Mouse (Mus musculus) limb, embryonic 12.5 days (tissue): ENCODE data around the gene Nos3. TPM values are rescaled to one million over a fixed set of nuclear protein-coding genes. Genes with fewer than 3 reads are reported as not detected.
"Not testable (repeated sequence)": the region's sequence is repeated elsewhere in the genome, so short reads cannot be mapped to it uniquely, and the experiment has no call there.

ENCODE experiments used
- ATAC-seq: fragments of 200-750 bp; cut with Nextera tagmentation; 2 replicates; pipeline ENCODE4 v1.8.0; 2017; ENCODE audit warnings: low read depth, moderate TSS enrichment; ENCODE audit not compliant: insufficient number of reproducible peaks, insufficient read depth, low FRiP score, low TSS enrichment
- H3K27ac ChIP-seq: fragments of 300-500 bp; sonication (generic); 2 replicates; pipeline ENCODE4 v1.5.1; 2016; ENCODE audit warnings: mild to moderate bottlenecking, moderate library complexity
- H3K27me3 ChIP-seq: fragments of 300-500 bp; sonication (generic); 2 replicates; pipeline ENCODE4 v1.6.1; 2016; ENCODE audit warnings: mild to moderate bottlenecking, moderate library complexity
- H3K36me3 ChIP-seq: fragments of 300-500 bp; sonication (generic); 2 replicates; pipeline ENCODE4 v1.6.1; 2016; ENCODE audit warnings: mild to moderate bottlenecking, moderate library complexity
- H3K4me1 ChIP-seq: fragments of 300-500 bp; sonication (generic); replicated peaks from 2 replicates; pipeline ENCODE4 v1.6.1; 2016
- H3K4me2 ChIP-seq: fragments of 300-500 bp; sonication (generic); 2 replicates; pipeline ENCODE4 v1.6.1; 2016; ENCODE audit warnings: mild to moderate bottlenecking, moderate library complexity
- H3K4me3 ChIP-seq: fragments of 300-500 bp; sonication (generic); replicated peaks from 2 replicates; pipeline ENCODE4 v1.5.1; 2016; ENCODE audit warnings: mild to moderate bottlenecking
- H3K9ac ChIP-seq: fragments of 300-500 bp; sonication (generic); replicated peaks from 2 replicates; pipeline ENCODE4 v1.6.1; 2016; ENCODE audit warnings: mild to moderate bottlenecking, moderate library complexity
- H3K9me3 ChIP-seq: fragments of 300-500 bp; sonication (generic); 2 replicates; pipeline ENCODE4 v1.6.1; 2016; ENCODE audit warnings: mild to moderate bottlenecking, moderate library complexity
- WGBS: fragments of 180-500 bp; shearing (Covaris S2); methylation state at CpG from one replicate; pipeline ENCODE4 v1.1.7; 2016; 5-methylcytosine and 5-hydroxymethylcytosine counted together
- polyA plus RNA-seq: library from polyadenylated mRNA; unstranded; fragments of >200 nt; fragmentation: Nextera tagmentation; extraction: Ambion mirVana; gene quantifications from 2 replicates; pipeline ENCODE4 v1.2.1, GENCODE M21; 2016

The Nos3 gene
- polyA plus RNA-seq, 1 experiment from 2014 or later, result 5.2 TPM

- Histone ChIP-seq H3K4me2 (peak overlapping the region; percentile 96), H3K27me3 (peaks cover 44% of the 10 kb centered on the region), H3K36me3 (no peaks in the 10 kb centered on the region), H3K4me3 (peak overlapping the region; percentile 50), H3K9me3 (no peaks in the 10 kb centered on the region), H3K27ac (peak overlapping the region; percentile 29; the same call in 1 of the 2 replicates), H3K4me1 (peaks cover 26% of the 10 kb centered on the region), H3K9ac (peak overlapping the region; percentile 67)
- ATAC-seq, result no peak
- 24% methylated on average over 26 of the region's 26 CpGs for WGBS
Measured at GRCm38 (mm10) chr5:24388246-24388915, 23.8 kb downstream of the Nos3 start.

- 45% methylated on average over 7 of the region's 7 CpGs for WGBS
Measured at GRCm38 (mm10) chr5:24389011-24389657, 24.5 kb downstream of the Nos3 start.

GRCm38 (mm10) chr5:24389658-24390020 lies 25.0 kb downstream of the Nos3 start:
- no peak overlapping the region for H3K27ac ChIP-seq
- no peak for ATAC-seq
- H3K4me3 ChIP-seq, result no peak overlapping the region
- no peak overlapping the region for H3K9ac ChIP-seq
- H3K36me3 ChIP-seq, result no peaks in the 10 kb centered on the region
- no peaks in the 10 kb centered on the region for H3K9me3 ChIP-seq
- H3K4me1 ChIP-seq, result peaks cover 23% of the 10 kb centered on the region
- 62% methylated on average over 4 of the region's 4 CpGs for WGBS
- peaks cover 40% of the 10 kb centered on the region for H3K27me3 ChIP-seq
- no peak overlapping the region for H3K4me2 ChIP-seq

More at GRCm38 (mm10) chr5:24389011-24389657, 24.5 kb downstream of the Nos3 start:
- H3K4me3 ChIP-seq, result no peak overlapping the region
- H3K4me2 ChIP-seq, result peak overlapping the region; percentile 96; the same call in 1 of the 2 replicates
- peaks cover 23% of the 10 kb centered on the region for H3K4me1 ChIP-seq
- no peak for ATAC-seq
- H3K27ac ChIP-seq, result no peak overlapping the region
- peaks cover 44% of the 10 kb centered on the region for H3K27me3 ChIP-seq
- H3K9me3 ChIP-seq, result no peaks in the 10 kb centered on the region
- H3K9ac ChIP-seq, result no peak overlapping the region
- H3K36me3 ChIP-seq, result no peaks in the 10 kb centered on the region

- Histone ChIP-seq H3K9me3 (no peaks in the 10 kb centered on the region), H3K27me3 (peaks cover 18% of the 10 kb centered on the region), H3K27ac (no peak within 1 kb of the TSS), H3K36me3 (no peaks in the 10 kb centered on the region), H3K4me3 (no peak within 1 kb of the TSS), H3K9ac (no peak within 1 kb of the TSS), H3K4me2 (no peak within 1 kb of the TSS), H3K4me1 (peaks cover 23% of the 10 kb centered on the region)
- WGBS, result 81% methylated on average over 7 of the region's 7 CpGs
- ATAC-seq, result no peak
Measured at GRCm38 (mm10) chr5:24391864-24392263, 27.3 kb downstream of the Nos3 start, which contains the start of gene Atg9b. TSS of gene Atg9b (minus strand) at chr5:24392143.

DNA sequence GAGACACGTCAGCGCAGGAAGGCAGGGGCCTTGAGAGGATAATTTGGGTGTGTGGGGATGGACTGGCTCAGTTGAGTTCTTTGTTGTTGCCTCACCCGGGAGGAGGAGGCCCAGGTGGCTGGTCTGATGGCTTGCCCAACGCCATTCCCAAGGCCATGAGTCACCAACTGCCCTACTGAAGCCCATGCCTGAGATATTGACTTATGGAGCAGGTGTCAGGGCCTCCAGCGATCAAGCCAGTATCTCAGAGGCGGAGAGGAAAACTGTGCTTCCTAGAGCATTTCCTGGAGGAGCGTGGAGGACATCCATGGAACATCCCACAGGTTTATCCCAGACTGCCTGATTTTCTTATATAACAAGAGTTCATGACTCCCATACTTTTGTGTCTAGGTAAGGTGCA lies 28.1 kb downstream of the Nos3 start:
- 76% methylated on average over 7 of the region's 7 CpGs for WGBS
- peaks cover 10% of the 10 kb centered on the region for H3K27me3 ChIP-seq
- H3K36me3 ChIP-seq, result no peaks in the 10 kb centered on the region
- no peak overlapping the region for H3K9ac ChIP-seq
- no peak overlapping the region for H3K4me2 ChIP-seq
- H3K4me1 ChIP-seq, result peaks cover 15% of the 10 kb centered on the region
- ATAC-seq, result no peak
- H3K4me3 ChIP-seq, result no peak overlapping the region
- no peaks in the 10 kb centered on the region for H3K9me3 ChIP-seq
- H3K27ac ChIP-seq, result no peak overlapping the region

- WGBS, result 22% methylated on average over 7 of the region's 7 CpGs
- ATAC-seq, result no peak
- peak within 1 kb of the TSS; percentile 58 for H3K4me2 ChIP-seq
- no peaks in the 10 kb centered on the region for H3K9me3 ChIP-seq
- peaks cover 3% of the 10 kb centered on the region for H3K27me3 ChIP-seq
- no peaks in the 10 kb centered on the region for H3K36me3 ChIP-seq
- peak within 1 kb of the TSS; percentile 62; the same call in 1 of the 2 replicates for H3K27ac ChIP-seq
- peaks cover 9% of the 10 kb centered on the region for H3K4me1 ChIP-seq
- peak within 1 kb of the TSS; percentile 50 for H3K4me3 ChIP-seq
- peak within 1 kb of the TSS; percentile 35; the same call in 1 of the 2 replicates for H3K9ac ChIP-seq
Measured at GRCm38 (mm10) chr5:24393392-24393997, 28.9 kb downstream of the Nos3 start, which contains the start of gene Abcb8. TSS of gene Abcb8 (plus strand) at chr5:24393663.

DNA sequence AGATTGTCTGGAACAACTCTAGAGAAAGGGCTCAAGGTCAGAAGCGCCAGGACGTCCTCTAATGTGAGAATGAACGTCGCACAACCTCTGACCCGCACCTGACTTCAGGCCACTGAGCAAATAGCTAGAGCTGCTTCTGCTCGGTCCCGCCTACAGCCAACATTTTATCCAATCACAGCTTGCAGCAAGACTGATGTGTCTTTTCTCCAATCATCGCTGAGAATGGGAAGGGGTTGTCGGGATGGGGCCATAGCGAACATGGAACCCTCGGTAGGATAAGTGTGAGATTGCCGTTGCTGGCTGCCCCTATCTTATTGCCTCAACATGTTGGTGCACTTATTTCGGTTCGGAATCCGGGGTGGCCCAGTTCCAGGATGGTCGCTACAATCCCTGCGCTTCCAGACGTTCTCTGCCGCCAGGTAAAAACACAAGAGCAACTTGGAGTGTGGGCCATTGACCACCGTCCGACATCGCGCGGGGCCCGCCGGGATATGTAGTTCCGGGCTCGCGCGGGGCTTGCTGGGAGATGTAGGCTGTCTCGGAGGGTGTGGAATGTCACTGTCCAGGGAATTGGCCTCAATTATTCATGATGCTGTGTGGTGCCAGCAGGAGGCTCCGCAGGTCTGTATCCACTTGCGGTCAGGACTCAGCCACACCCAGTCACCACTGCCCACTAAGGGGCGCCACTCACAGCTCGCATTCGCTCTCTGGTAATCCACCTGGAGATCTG lies 29.7 kb downstream of the Nos3 start:
- peaks cover 6% of the 10 kb centered on the region for H3K4me1 ChIP-seq
- no peaks in the 10 kb centered on the region for H3K27me3 ChIP-seq
- 2% methylated on average over 36 of the region's 36 CpGs for WGBS
- H3K9me3 ChIP-seq, result no peaks in the 10 kb centered on the region
- peak overlapping the region; percentile 58 for H3K4me2 ChIP-seq
- peak overlapping the region; percentile 62; the same call in 1 of the 2 replicates for H3K27ac ChIP-seq
- H3K36me3 ChIP-seq, result no peaks in the 10 kb centered on the region
- H3K9ac ChIP-seq, result peak overlapping the region; percentile 35; the same call in 1 of the 2 replicates
- peak; percentile 97 for ATAC-seq
- peak overlapping the region; percentile 50 for H3K4me3 ChIP-seq

- peaks cover 10% of the 10 kb centered on the region; the same call in 1 of the 2 replicates for H3K36me3 ChIP-seq
- H3K27me3 ChIP-seq, H3K9me3 ChIP-seq, H3K27ac ChIP-seq, H3K4me1 ChIP-seq, H3K4me3 ChIP-seq, ATAC-seq, H3K4me2 ChIP-seq, H3K9ac ChIP-seq: not testable (repeated sequence)
- WGBS, result 88% methylated on average over 6 of the region's 6 CpGs
Measured at GRCm38 (mm10) chr5:24396254-24396653, 31.6 kb downstream of the Nos3 start.

DNA sequence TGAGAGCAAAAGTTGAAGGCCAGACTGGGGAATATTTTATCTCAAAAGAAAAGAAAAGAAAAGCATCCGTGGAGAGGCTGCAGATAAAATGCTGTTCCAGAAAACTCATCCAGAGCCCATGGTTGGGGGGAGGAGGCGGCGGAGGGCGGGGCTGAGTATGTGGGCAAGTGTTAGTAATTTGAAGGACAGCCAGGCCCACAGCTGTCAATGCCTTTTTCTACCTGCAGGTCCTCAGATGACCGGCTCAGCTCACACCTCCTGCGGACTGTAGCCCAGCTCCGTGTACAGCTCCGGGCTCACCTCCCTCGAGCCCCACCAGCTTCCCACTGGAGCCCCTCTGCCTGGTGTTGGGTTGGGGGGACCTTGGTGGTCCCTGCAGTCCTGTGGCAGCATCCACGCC lies 35.1 kb downstream of the Nos3 start:
- WGBS, result 76% methylated on average over 10 of the region's 10 CpGs
- no peak for ATAC-seq
- peaks cover 38% of the 10 kb centered on the region for H3K36me3 ChIP-seq

DNA sequence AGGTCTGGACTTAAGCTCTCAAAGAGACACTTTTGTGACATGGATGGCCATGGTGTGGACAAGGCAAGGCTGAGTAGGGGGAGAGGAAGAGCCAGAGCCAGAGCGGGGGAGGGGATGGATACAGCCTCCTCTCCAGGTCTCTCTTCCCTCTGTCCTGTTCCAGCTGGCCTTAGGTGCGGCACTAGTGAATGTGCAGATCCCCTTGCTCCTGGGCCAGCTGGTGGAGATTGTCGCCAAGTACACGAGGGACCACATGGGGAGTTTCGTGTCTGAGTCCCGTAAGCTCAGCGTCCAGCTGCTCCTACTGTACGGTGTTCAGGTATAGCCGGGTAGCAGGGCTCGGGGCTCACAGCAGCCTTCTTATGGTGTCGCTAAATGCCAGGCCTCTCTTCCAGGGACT lies 35.8 kb downstream of the Nos3 start:
- Histone ChIP-seq H3K36me3 (peaks cover 38% of the 10 kb centered on the region), H3K4me1 (no peaks in the 10 kb centered on the region; the same call in 1 of the 2 replicates), H3K9ac (no peak overlapping the region), H3K27ac (no peak overlapping the region), H3K9me3 (no peaks in the 10 kb centered on the region), H3K4me3 (no peak overlapping the region), H3K27me3 (no peaks in the 10 kb centered on the region), H3K4me2 (no peak overlapping the region)
- 84% methylated on average over 11 of the region's 11 CpGs for WGBS
- no peak for ATAC-seq

More for the DNA sequence above, 35.1 kb downstream of the Nos3 start:
- H3K9me3 ChIP-seq, result no peaks in the 10 kb centered on the region
- no peaks in the 10 kb centered on the region for H3K27me3 ChIP-seq
- no peaks in the 10 kb centered on the region; the same call in 1 of the 2 replicates for H3K4me1 ChIP-seq
- H3K4me3 ChIP-seq, result no peak overlapping the region
- H3K4me2 ChIP-seq, result no peak overlapping the region
- no peak overlapping the region for H3K27ac ChIP-seq
- no peak overlapping the region for H3K9ac ChIP-seq
